Mouse (Mus musculus): Measurements from ENCODE around the gene Prkcd.

Gene Prkcd

DNA sequence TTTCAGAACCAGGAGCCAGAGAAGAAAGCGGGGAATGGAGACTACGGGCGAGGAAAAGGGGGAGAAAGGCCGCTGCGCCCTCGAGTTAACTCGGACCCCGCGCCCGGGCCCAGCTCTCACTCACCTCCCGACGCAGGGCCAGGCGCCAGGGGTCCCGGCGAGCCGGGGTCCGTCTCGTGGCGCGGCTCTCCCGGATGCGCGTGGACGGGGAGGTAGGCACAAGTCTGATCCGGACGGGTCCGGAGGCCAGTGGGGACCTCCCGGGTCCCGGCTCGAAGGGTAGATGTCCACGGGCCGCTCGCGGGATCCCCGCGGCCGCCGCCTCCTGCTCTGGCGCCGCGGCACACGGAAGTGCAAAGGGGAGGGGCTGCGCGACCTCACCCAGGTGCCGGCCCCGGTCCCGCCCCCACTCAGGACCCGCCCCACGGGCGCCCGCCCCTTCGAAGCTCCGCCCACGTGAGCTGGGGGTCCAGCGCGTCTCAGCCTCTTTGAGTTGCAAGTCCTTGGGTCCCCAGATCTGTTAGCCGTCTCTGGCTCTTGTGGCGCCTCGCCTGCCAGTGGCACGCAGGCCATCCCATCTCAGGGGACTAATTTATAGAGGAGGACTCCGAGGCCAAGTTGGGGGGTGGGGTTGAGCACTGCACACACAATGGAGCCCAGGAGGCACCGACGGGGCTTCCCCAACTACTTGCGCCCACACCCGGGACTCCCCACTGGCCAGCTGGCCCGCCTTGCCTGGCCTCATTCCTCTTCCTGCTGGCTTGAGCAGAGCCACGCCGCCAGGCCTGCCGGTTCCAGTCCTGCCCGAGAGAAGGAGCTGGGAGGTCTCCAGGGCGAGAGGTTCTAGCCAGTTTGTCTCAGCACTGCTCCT, at the start of gene Prkcd:
Prkcd (minus strand) TSS at position 355 of the 871 bp plus-strand sequence.
- DNase-seq: peak; percentile 87

DNA sequence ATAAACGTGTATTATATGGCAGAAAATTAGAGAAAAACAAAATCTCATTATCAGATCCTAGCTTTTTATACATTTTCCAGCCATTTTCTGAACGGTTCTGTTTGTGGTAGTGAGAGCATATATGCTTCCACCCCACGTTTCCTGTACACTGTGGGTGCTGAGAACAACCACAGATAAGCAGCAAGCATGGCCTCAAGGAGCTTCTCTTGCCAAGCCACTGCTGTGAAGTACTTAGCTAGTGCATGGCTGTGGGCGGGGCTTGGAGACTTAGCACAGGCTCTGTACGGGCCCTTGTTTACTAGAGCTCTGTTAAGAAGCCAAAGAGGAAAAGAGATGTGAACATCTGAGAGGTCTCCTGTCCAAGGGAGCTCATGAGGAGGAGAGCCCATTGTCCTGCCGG, 48.9 kb upstream of the Prkcd start:
- peak; percentile 57 for DNase-seq

DNA sequence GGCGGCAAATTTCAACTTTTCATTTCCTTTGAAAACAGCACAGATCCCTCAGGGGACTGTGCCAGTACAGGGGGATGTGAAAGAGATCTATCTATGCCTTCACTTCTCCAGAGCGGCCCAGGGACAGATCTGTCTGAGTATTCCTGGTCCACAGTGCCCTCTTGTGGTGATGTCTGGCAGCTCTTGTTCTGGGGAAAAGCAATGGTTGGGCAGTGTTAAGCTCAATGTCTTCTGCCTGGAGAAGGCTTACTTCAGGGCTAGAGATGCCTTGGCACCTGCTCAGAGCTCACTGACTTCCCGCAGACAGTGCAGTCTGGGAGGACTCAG, 45.9 kb upstream of the Prkcd start:
- peak; percentile 93 for DNase-seq

DNA sequence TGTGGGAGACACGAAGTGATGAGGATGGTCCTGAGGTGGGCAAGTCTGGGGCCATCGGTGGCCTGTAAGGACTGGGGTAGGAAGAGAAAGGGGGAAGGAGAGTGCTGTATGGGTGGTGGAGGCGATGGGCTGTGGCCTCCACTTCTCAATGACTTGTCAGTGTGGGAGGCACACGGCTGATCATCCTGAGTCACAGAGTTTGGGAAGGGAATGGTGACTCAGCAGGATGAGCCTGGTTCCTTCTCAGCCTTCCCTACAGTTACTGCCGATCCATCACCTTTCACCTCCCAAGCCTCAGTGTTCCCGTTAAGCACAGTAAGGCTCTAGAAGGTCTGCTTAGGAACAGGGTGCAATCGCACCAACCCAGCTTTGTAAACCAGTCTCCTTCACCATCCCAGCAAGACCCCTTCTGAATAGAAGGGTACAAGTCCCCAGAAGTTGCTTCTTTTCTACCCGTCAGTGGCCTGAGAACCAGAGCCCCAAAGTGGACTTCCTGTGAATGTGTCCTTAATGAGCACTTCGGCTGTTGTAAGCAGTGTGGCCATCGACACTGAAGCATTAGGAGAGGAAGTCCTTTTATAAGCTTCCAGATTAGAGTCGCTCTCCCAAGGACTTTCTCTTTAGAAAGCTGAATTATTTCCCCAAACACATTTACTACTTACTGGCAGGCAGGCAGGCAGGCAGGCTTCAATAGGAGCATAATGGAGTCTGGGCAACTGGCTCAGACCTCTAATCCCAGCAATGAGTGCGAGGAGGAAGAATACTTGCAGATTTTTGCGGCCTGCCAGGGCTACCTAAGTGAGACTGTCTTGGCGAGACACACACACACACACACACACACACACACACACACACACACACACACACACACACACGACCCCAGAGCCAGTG, 45.3 kb upstream of the Prkcd start:
- DNase-seq: no peak

DNA sequence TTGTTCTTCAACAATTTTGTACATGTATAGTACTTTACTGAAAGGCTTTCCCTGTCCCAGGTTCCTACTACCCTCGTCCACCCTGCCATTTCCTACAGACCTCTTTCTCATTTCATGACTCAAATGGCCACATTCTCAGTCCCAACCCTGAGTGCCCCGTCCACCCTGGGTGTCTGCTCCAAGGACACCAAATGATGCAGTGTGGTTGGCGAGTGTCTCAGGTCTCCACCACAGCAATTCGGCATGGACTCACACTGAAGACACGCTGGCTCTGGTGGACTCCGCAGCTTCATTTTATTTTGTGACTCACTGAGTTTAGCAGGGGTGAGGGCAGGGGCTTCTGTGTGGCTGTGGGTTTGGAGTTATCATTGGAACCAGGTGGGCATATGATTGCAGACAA, 44.2 kb upstream of the Prkcd start:
- no peak for DNase-seq

DNA sequence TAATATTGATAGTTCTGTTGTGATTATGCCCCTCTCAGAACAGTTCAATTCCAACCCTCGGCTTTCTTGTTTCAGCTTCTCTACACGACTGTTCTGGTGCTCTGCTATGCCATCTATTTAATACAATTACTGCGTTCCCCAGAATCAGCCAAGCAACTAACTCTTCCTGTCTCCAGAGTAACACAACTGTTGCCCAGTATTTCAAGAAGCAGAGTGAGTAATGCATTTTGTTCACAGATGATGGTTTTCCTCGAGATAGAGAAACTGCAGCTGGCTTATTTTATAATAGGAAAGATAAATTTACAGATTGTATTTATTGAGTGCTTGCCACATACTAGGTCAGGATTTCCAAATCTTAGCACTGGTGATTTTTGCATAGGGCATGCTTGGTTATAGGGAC, 40.6 kb upstream of the Prkcd start:
- DNase-seq: no peak

DNA sequence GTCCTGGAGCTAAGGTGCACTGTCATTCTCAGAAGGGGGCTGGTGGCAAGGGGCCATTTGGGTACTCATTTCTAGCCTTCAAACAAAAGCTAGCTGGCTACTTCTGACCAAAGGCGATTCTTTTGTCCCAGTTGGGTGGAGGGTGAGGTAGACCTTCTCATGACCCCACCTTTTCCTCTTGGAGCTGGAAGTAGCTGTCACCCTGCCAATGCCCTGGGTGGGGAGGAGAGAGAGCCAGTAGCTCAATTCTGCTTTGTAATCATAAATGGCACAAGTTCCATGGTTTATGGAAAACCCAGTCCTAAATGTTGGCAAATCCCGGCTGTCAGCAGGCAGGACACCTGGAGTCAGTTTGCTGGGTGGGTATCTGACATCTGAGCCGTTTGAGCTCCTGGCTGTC, 40.1 kb upstream of the Prkcd start:
- DNase-seq: peak; percentile 60

DNA sequence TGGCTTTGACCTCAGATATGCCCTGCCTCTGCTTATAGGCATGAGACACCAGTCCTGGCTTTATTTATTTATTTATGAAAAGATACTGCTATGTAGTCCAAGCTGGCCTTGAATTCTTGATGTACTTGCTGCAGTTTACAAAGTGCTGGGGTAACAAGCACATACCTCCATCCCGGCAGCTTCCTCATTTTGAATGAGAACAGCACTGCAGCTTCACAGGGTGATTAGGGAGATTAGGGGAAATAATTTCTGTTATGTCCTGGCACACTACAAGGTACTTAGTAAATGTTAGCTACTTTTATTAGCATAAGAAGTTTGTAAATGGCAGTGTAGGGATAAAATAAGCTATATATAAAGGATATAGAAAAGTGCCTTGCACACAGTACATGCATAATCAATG, 29.5 kb upstream of the Prkcd start:
- no peak for DNase-seq

DNA sequence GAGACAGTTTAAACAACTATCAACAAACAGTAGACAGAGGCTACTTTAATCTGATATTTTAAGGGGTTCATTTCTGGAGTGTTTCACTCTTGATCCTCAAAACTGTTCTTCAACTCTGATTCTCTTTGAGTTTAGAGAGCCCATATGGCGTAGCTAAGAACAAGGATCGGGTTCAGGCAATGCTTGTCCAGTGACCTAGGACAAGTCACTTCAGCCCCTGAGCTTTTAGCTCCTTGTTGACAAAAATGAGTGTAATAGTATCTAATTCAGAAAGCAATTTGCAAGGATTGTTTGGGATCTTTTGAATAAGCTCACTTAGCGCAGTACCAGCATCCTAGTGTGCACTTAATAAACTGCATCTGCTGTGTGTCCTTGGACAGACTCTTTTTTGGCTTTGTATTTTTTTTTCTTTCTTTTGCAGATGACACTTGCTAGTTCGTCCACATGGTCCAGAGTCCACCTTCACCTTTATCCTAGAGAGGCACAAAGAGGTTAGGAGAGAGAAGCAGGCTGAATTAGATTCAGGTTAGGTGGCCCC, 28.8 kb upstream of the Prkcd start:
- DNase-seq: no peak

DNA sequence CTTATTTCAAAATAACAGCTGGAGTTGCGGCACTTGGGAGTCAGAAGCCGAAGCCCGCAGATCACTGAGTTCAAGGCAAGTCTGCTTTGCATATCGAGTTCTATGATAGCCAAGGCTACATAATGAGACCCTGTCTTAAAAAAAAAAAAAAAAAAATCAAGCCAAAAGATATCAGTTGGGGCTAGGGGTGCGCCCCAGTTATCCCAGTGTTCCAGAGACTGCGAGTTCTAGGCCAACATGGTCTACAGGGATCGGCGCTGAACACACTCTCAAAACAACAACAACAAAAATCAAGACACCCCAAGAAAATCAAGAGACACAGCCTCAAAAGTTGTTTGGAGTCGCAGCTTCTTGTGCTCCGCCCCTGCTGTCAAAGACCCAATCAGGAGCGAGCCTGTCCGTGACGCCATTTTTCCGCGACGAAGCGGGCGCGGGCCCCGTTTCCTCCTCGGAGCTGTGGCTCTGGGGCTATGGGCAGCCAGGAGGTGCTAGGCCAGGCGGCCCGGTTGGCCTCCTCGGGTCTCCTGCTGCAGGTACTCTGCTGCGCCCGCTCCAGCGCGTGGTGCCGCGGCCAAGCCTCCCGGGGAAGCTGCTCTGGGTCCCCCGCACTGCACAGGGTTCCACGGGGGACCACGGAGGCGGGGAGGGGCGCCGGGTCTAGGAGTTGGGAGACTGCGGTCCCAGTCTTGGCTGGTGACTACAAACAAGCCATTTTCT, 28.1 kb upstream of the Prkcd start, which contains the start of gene Rft1:
Rft1 (plus strand) TSS at position 418 of the 717 bp plus-strand sequence.
- peak; percentile 99 for DNase-seq

DNA sequence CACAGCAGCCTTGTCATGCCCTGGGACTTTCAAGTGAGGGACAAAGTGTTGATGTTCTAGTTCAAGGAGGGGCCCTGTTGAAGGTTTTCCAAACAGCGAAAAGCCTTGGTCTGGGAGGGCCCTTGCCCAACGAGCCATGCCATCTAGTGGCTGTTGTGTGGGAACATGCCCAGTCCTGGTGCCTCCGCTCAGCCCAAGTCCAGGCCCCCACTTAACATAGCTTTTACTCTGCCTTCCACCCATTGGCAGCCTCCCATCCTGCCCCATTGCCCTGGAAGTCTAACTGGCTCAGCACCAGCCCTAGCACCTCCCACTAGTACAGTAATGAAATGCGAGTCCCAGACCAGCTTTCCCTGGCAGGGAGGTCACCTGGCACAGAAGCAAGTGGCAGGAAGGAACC, 25.0 kb upstream of the Prkcd start:
- DNase-seq: peak; percentile 81

DNA sequence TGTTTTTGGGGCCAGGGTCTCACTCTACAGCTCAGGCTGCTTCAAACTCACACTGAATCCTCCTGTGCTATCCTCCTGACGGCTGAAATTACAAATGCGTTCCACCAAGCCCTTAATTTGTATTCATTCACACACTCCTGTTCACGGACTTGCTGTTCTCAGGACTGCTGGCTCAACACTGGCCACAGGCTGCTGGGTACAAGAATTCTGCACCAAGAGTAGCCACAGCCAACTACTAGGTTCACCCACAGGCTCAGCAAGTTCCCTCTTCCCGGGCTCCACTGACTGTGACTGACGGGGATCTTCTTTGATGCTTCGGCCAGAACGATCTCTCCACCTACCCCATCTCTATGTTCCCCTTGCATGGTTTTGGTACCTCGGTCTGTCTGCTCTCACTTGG, 23.7 kb upstream of the Prkcd start:
- no peak for DNase-seq

DNA sequence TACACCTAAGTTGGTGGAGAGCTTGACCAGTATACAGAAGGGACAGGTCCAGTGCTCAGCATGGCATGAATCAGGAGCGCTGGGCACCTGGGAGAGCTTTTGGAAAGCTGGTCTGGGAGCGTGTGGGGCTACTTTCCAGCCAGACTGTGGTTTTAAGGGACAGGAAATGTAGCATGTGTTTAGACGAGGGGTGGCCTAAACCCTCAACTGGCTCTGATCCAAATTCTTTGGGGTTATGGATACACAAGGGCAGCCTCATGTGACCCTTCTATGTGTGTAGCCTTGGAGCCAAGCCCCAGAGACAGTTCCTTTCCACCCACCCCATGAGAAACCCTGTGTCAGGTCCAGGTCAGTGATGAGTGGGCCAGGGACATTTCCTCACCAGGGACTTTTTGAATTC, 22.5 kb upstream of the Prkcd start:
- DNase-seq: no peak

DNA sequence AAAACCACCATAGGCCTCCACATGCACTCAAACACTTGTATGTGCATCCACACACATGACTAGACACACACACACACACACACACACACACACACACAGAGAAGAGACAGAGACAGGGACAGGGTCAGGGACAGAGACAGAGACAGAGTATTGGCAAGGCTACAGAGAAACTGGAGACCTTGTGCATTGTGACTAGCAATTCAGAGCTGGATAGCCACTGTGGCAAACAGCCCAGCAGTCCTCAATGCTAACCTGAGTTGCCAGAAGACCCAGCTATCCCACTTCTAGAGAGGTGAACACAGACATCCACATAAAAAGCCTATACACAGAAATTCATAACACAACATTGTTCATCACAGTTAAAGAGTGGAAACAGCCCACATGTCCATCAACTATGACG, 20.5 kb upstream of the Prkcd start:
- DNase-seq: no peak

DNA sequence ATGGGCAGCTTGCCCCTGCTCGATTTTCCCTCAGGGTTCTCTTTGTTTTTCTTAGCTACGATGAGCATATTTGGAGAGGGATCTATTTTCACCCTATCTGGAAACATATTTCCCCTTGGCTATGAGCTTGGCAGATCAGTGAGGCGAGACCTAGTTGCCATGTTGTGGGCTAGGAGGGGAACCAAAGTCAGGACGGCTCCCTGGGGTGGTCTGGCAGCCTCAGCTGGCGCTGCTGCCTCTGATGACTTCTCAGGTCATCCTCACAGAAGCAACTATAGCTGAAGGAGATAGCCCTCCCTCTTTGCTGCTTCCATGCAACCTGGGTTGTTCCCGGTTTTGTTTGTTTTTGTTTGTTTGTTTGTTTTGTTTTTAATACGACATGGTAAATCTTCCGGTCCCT, 19.1 kb upstream of the Prkcd start:
- no peak for DNase-seq

DNA sequence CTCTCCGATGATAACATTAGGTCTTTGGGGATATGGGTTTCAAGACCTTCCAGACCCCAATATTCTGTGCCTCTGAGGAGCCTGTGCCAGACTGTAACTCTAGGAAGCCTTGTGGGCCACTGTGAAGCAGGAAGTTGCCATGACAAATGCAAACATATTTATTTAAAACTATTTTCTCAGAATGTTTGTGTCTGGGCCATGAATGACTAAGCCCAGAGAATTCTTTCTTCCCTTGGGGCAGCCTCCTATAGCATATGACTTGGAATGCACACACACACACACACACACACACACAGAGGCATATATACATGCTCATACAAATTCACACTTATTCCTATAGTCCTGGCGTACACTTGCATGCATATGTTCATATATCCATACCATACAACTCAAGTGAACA, 18.0 kb upstream of the Prkcd start:
- no peak for DNase-seq

DNA sequence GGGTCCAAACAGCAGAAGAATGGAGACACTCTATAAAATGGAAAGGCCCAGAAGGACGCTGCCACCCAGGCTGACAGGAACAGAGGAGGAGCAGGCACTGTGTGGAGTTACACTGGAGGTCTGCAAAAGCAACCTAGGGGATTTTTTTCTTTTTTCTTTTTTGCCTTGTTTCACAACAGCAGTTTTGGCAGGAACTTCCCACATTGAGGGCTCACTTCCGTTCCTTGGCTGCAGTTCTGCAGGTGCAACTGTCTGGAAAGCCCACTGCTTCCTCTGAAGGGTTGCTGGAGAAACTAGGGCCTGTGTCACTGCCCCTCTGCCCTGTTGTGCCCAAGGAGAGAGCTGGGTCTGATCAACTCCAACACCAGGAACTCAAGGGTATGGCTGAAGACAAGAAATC, 15.7 kb upstream of the Prkcd start:
- DNase-seq: no peak

DNA sequence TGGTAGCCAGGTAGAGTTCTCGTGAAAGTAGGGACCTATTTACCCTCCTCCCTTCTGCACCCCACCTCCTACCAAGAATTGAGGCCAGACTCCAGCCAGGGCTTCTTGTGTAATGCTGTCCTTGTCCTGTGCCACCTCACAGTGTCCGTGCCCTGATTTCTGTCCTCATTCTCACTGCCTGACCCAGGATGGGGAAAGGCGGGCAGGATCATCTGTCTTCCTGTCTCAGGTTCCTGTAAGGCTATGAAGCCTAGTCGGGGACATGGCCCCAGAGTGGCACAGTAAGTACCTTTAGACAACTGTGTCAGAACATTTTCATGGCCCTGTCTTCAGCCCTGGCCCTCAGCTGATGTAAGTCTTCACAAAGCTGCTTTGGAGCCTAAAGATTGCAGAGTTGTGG, 12.7 kb upstream of the Prkcd start:
- DNase-seq: no peak

DNA sequence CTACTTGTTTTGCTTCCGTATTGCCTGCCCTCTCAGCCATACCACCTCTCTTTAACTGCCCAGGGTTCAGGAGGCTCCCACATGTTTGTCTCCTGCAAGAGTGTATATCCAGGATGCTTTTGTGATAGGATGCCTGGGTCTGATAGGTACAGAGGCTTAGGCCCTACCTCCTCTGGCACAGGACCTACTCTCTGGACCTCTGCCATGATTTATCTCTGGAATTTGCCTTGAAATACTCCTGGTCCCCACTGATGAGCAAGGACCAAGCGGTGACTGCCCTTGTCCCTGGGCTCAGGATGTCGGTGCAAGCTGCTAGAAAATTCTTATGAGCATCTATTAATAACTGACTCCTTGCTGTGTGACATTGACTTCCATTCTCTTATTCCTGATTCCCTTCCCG, 12.0 kb upstream of the Prkcd start:
- no peak for DNase-seq

DNA sequence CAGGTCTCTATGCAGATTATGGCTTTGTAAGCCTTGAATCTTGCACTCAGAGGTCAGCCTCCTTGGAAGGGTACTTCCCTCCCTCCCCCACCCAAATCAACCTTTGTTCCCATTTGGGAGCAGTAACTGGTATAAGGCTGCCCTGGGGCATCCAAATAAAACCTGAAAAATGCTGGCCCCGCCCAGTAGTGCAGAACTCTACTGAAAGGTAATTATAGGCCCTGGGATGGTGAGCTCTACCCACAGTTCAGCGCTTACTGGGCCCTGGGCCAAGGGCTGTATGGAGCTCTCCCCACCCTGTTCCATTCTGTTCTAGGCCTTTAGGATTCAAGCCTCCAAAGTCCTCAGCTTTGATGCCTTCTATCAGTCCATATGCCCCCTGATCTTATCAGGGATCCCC, 11.1 kb upstream of the Prkcd start:
- no peak for DNase-seq

DNA sequence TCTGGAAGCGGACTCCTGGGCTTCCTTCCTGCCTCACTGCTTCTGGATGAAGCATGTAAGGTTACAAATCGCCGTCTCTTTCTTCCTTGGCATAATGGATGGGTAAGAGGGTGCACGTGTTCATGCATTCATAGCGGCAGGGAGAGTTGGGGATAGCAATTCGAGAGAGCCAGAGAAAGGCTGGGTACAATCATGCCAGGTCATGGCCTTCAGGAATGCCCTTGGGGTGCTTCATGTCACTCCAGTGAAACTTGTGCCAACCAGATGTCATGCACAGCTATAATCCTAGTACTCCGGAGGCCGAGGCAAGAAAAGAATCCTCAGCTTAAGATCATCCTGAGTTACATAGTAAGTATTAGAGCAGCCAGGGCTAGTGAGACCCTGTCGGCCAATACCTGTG, 10.5 kb upstream of the Prkcd start:
- no peak for DNase-seq

DNA sequence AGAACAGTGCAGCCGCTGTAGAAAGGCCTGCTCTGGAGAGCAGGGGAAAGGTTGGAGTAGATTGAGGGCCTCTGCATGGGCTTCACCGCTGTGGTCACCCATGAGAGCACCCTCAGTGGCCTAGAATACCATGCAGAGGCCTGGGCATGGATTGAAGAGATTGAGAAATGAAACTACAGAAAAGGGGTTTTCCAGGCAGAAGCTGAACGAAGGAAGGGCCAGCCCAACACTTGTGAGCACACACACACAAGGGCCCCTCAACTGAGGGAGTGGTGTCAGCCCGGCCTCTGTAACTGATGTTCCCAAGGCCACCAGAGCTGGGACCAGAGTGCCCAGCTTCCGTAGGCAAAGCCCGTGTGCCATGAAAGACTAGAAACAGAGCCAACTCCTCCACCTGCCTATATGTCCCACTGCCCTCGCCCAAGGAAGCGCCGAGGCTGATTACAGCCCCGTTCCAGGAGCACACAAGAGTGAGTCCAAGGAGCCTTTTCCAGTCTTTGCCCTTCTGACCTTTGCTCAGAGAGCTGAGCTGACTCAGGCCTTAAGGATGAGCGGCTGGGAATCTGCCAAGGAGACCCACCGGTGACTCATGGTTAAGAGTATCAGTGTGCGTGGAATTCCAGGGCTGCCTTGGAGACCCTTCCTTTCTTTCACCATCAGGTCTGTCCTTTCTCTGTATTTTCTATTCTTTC, 9.4 kb upstream of the Prkcd start:
- no peak for DNase-seq

DNA sequence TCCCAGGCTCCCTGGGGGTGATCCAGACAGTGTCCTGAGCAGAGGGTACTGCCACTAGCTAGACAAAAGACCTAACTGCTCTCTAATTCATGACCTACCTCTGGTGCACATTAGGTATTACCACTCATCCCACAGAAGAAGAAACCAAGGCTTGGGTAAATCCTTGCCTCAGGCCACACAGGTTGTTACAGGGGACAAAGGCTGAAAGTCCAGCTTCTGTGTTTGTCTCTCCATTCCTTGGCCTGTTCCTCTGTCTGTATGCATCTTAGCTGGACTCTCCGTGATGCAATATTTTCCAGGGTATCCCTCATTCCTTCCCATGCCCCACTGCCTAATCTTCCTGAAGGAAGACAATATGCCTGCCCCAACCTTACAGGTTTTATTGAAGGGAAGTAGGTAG, 8.4 kb upstream of the Prkcd start:
- no peak for DNase-seq

Measured in lung, postnatal 14 days (tissue).